Mouse (Mus musculus) liver, embryonic 13.5 days (tissue): ENCODE results near the gene Plcb4. TPM values are rescaled to one million over a fixed set of nuclear protein-coding genes. Genes with fewer than 3 reads are reported as not detected.
"Not testable (repeated sequence)": the region's sequence is repeated elsewhere in the genome, so short reads cannot be mapped to it uniquely, and the experiment has no call there.

Experiments used
- ATAC-seq: fragments of 200-750 bp; cut with Nextera tagmentation; 2 replicates; pipeline ENCODE4 v1.8.0; 2017; ENCODE audit warnings: low read depth, mild to moderate bottlenecking, moderate number of reproducible peaks, moderate library complexity
- DNase-seq: peaks from one replicate; pipeline ENCODE4 v3.0.0; 2022
- H3K27ac ChIP-seq: fragments of 300-500 bp; sonication (generic); 2 replicates; pipeline ENCODE4 v1.5.1; 2015; ENCODE audit warnings: moderate library complexity, mild to moderate bottlenecking, inconsistent platforms
- H3K27me3 ChIP-seq: fragments of 300-500 bp; sonication (generic); 2 replicates; pipeline ENCODE4 v1.6.1; 2015; ENCODE audit warnings: mild to moderate bottlenecking, inconsistent platforms
- H3K36me3 ChIP-seq: fragments of 300-500 bp; sonication (generic); 2 replicates; pipeline ENCODE4 v1.6.1; 2015; ENCODE audit warnings: mild to moderate bottlenecking, inconsistent platforms
- H3K4me1 ChIP-seq: fragments of 300-500 bp; sonication (generic); replicated peaks from 2 replicates; pipeline ENCODE4 v1.6.1; 2015; ENCODE audit warnings: inconsistent platforms
- H3K4me2 ChIP-seq: fragments of 300-500 bp; sonication (generic); 2 replicates; pipeline ENCODE4 v1.6.1; 2015; ENCODE audit warnings: inconsistent platforms, mild to moderate bottlenecking, moderate library complexity
- H3K4me3 ChIP-seq: fragments of 300-500 bp; sonication (generic); replicated peaks from 2 replicates; pipeline ENCODE4 v1.5.1; 2015; ENCODE audit warnings: mild to moderate bottlenecking, inconsistent platforms
- H3K9ac ChIP-seq: fragments of 300-500 bp; sonication (generic); 2 replicates; pipeline ENCODE4 v1.6.1; 2015; ENCODE audit warnings: mild to moderate bottlenecking, inconsistent platforms
- H3K9me3 ChIP-seq: fragments of 300-500 bp; sonication (generic); replicated peaks from 2 replicates; pipeline ENCODE4 v1.6.1; 2016; ENCODE audit warnings: inconsistent platforms
- WGBS: fragments of 180-500 bp; shearing (Covaris S2); methylation state at CpG from one replicate; pipeline ENCODE4 v1.1.7; 2015; ENCODE audit not compliant: insufficient replicate concordance; 5-methylcytosine and 5-hydroxymethylcytosine counted together
- polyA plus RNA-seq: library from polyadenylated mRNA; unstranded; fragments of >200 nt; fragmentation: Nextera tagmentation; extraction: Ambion mirVana; gene quantifications from 2 replicates; pipeline ENCODE4 v1.2.1, GENCODE M21; 2015

Gene Plcb4
- polyA plus RNA-seq, 1 experiment from 2014 or later, result 3.1 TPM

DNA sequence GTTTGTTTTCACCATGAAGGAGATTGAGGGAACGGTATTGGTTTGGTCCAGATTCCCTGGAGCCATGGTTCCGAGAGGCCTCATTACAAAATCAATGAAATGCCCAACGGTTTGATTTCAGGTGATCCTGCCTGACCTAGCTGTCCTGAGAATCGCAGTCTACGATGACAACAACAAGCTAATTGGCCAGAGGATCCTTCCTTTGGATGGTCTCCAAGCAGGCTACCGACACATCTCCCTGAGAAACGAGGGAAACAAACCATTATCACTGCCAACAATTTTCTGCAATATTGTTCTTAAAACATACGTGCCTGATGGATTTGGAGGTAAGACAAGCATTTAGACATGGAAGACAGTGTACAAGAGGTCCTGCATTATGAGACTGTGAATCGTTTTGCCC lies 317.2 kb downstream of the Plcb4 start:
- no peak for DNase-seq
- Histone ChIP-seq H3K9me3 (no peaks in the 10 kb centered on the region), H3K9ac (no peak overlapping the region), H3K27me3 (no peaks in the 10 kb centered on the region), H3K4me1 (0 out of 2 replicates have a peak, but pooled peaks cover 2% of the 10 kb centered on the region), H3K27ac (no peak overlapping the region), H3K36me3 (no peaks in the 10 kb centered on the region), H3K4me3 (no peak overlapping the region), H3K4me2 (no peak overlapping the region)
- ATAC-seq, result no peak
- WGBS, result 70% methylated on average over 9 of the region's 9 CpGs

DNA sequence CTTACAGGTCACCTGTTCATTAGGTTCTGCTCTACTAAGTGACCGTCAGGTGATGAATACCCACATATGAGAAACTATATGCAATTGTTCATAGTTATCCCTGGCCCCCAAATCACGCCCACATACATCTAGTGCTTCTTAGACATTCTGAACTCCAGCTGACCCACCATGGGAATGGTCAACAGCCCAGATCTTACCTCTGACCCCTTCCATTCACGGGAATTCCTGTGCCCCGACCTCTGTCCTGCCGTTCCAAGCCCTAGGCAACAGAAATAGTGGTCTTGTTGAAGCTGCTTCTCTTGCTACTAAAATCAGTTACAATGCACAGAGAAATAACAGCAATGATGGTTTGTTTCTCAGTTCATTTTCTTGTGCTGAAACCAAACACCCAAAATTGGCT lies 320.0 kb downstream of the Plcb4 start:
- Histone ChIP-seq H3K27me3 (no peaks in the 10 kb centered on the region), H3K9me3 (no peaks in the 10 kb centered on the region), H3K27ac (no peak overlapping the region), H3K4me2 (no peak overlapping the region), H3K9ac (no peak overlapping the region), H3K4me3 (no peak overlapping the region), H3K36me3 (no peaks in the 10 kb centered on the region), H3K4me1 (0 out of 2 replicates have a peak, but pooled peaks cover 2% of the 10 kb centered on the region)
- 62% methylated on average over 5 of the region's 5 CpGs for WGBS
- DNase-seq (no peak), ATAC-seq (no peak)

DNA sequence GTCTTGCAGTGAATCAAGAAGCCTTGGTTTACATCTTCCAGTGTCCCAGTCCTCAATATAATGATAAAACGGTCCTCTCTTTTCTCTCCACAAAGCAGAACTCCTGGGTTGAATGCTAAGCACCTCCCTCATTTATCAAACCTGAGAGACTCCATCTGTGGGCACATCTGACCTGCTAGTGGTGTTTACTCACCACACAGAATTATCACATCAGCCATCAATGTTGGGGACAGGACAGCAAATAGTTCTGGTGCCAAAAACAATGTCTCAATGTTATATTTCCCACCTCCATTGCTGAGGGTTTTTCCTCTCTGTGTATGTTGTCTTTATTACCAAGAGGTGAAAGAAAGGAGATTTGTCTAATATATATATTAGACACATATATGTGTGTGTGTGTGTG lies 321.6 kb downstream of the Plcb4 start:
- H3K9me3 ChIP-seq, result no peaks in the 10 kb centered on the region
- ATAC-seq (no peak), DNase-seq (no peak)
- H3K27me3 ChIP-seq, result no peaks in the 10 kb centered on the region
- 61% methylated on average over 1 of the region's 1 CpGs for WGBS
- H3K9ac ChIP-seq, result no peak overlapping the region
- no peaks in the 10 kb centered on the region for H3K36me3 ChIP-seq
- 0 out of 2 replicates have a peak, but pooled peaks cover 2% of the 10 kb centered on the region for H3K4me1 ChIP-seq
- H3K27ac ChIP-seq, result no peak overlapping the region
- no peak overlapping the region for H3K4me2 ChIP-seq
- H3K4me3 ChIP-seq, result no peak overlapping the region

DNA sequence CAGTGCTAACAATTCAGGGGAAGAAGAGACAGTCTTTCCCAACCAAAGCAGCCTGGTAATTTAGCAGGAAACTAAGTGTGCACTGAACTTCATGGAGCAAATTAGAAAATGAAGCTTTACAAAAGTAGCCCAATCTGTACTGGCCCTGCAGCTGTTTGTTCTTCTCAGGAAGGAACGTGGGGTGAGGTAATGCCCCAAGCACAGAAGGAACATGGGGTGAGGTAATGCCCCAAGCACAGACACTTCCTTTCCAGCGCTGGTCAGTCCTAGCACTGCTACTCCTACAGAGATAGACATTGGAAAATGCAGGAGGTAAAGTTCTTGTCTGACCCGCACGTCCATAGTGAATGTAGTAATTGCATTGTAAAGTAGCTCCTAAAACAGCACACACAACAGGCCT lies 325.2 kb downstream of the Plcb4 start:
- no peaks in the 10 kb centered on the region for H3K36me3 ChIP-seq
- H3K4me3 ChIP-seq, result no peak overlapping the region
- no peaks in the 10 kb centered on the region for H3K27me3 ChIP-seq
- DNase-seq (no peak), ATAC-seq (no peak)
- H3K9me3 ChIP-seq, result no peaks in the 10 kb centered on the region
- WGBS, result 55% methylated on average over 4 of the region's 4 CpGs
- no peak overlapping the region for H3K4me2 ChIP-seq
- H3K4me1 ChIP-seq, result no peaks in the 10 kb centered on the region
- no peak overlapping the region for H3K9ac ChIP-seq
- H3K27ac ChIP-seq, result no peak overlapping the region

DNA sequence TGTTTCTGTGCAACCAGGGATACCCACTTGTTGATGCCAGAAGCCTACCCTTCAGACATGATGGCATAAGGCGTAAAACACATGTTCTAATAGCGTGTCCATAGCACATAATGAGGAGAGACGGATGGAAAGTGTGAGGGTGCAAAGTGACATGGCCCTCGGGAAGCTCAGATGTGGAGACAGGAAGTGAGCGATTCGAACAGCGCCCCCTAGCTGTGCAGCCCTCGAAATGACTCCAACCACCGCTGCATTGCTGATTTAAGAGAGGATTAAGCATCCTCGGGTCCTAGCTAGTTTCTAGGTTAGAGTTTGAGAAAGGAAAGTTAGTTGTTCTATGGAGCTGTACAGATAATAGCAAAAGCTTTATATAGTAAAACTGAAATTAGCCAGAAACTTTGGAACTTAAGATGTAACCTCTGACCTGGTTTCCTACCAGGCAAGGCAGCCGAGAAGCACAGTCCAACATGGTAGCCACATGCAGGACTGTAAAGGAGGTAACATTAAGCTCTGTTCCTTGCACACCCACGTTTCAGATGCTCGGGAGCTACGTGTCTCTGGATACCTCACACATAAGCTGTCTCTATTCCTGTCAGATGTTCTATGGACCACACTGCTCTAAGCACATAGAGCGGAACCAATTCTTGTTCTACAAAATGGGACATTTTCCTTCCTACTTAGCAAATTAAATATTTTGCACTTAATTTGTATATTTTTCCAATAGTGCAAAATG lies 326.9 kb downstream of the Plcb4 start:
- H3K4me1 ChIP-seq, result no peaks in the 10 kb centered on the region
- no peaks in the 10 kb centered on the region for H3K36me3 ChIP-seq
- H3K9ac ChIP-seq, result no peak overlapping the region
- no peak overlapping the region for H3K27ac ChIP-seq
- DNase-seq (no peak), ATAC-seq (no peak)
- WGBS, result 69% methylated on average over 15 of the region's 15 CpGs
- H3K4me2 ChIP-seq, result no peak overlapping the region
- H3K27me3 ChIP-seq, result no peaks in the 10 kb centered on the region
- no peaks in the 10 kb centered on the region for H3K9me3 ChIP-seq
- no peak overlapping the region for H3K4me3 ChIP-seq

DNA sequence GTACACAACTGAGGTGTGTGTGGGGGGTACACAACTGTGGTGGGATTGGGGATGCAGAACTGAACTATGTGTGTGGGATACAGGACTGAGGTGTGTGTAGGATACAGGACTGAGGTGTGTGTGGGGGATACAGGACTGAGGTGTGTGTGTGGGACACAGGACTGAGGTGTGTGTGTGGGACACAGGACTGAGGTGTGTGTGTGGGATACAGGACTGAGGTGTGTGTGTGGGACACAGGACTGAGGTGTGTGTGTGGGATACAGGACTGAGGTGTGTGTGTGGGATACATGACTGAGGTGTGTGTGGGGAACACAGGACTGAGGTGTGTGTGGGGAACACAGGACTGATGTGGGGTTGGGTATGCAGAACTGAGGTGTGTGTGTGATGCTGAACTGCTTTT lies 329.7 kb downstream of the Plcb4 start:
- not testable (repeated sequence) for H3K4me3 ChIP-seq, H3K9me3 ChIP-seq, H3K27ac ChIP-seq, H3K9ac ChIP-seq, H3K4me1 ChIP-seq, H3K27me3 ChIP-seq, ATAC-seq, H3K4me2 ChIP-seq, H3K36me3 ChIP-seq, DNase-seq

DNA sequence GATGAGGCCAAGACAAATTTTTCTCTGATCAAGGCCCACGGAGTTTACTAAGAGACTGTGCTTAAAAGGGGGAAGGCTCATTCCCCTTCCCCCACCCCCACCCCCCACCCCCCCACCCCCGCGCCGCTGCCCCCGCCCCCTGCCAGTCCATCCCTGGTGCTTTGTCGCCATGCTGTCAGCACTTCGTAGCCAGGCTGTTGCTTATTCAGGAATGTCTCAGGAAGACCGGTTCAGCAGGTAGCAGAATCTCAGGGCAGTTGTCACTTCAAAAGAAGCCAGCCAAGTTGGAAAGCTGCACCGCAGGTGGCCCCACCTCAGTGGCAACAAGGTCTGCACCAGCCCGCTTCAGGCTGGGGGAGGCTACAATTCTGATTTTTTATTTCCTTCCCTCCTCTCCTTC lies 331.9 kb downstream of the Plcb4 start:
- H3K9me3 ChIP-seq, DNase-seq, H3K27me3 ChIP-seq, H3K4me2 ChIP-seq, H3K4me1 ChIP-seq, H3K9ac ChIP-seq, ATAC-seq, H3K4me3 ChIP-seq, H3K27ac ChIP-seq, H3K36me3 ChIP-seq: not testable (repeated sequence)
- WGBS, result 66% methylated on average over 6 of the region's 10 CpGs

DNA sequence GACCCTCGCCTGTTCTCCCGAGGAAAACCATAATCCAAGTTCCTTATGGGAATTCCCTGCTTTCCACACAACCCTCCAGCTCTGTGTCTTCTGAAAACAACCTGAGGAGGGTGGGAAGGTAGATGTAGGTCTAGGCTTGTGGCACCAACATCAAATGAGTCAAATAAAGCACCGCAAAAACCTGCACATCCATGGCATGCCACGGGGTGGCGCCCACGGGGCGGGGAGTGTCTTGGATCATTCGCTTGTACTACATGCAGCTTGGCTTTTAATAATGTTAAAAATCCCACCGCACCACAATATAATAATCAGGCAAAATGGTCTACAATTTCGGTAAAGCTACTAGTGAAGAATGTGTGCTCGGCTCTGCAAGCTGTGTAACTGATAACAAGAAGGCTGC lies 334.5 kb downstream of the Plcb4 start:
- no peak overlapping the region for H3K9ac ChIP-seq
- H3K4me3 ChIP-seq, result no peak overlapping the region
- H3K9me3 ChIP-seq, result no peaks in the 10 kb centered on the region
- no peaks in the 10 kb centered on the region for H3K4me1 ChIP-seq
- DNase-seq (no peak), ATAC-seq (no peak)
- H3K4me2 ChIP-seq, result no peak overlapping the region
- no peaks in the 10 kb centered on the region for H3K36me3 ChIP-seq
- no peak overlapping the region for H3K27ac ChIP-seq
- 59% methylated on average over 11 of the region's 11 CpGs for WGBS
- no peaks in the 10 kb centered on the region for H3K27me3 ChIP-seq

DNA sequence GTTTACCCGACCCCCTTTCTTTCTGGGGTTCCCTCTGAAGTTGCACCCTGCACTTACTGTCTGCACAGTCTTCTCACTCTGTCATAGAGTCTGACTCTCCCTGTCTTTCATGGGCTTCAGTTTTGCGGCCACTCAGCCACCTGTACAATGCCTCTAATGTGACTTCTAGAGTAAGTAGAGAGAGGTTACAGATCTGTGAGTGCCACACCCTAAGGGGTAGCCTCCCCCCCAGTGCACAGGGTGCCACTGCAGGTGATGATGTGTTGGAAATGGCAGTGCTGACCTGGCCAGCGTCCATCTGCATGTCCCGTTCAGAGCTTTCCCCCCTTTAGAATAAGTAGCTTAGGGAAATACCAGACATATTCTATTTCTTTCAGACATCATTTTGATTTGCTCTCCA lies 336.4 kb downstream of the Plcb4 start:
- H3K9me3 ChIP-seq, result no peaks in the 10 kb centered on the region
- DNase-seq, result no peak
- WGBS, result 67% methylated on average over 4 of the region's 4 CpGs

DNA sequence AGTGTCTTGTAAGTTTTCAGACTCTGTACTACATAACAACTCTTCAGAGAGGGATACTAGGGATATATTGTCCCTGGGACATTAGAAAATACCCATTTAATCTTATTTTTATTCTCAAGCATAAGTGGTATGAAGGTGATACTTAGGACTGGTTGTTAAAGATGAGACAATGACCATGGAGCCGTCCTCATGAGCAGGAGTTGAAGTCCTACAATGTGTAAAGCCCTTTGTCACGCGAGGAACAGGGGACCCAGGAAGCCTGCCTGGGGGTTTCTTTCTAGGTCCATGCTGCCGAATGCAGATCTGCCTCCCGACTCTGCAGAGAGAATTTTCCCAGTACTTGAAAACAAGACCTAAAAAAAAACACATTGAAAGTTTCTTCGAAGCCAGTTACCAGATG lies 338.1 kb downstream of the Plcb4 start:
- Histone ChIP-seq H3K4me2 (no peak overlapping the region), H3K4me1 (no peaks in the 10 kb centered on the region), H3K27ac (no peak overlapping the region), H3K9me3 (no peaks in the 10 kb centered on the region), H3K36me3 (no peaks in the 10 kb centered on the region), H3K27me3 (no peaks in the 10 kb centered on the region), H3K9ac (no peak overlapping the region), H3K4me3 (no peak overlapping the region)
- DNase-seq (no peak), ATAC-seq (no peak)
- WGBS, result 67% methylated on average over 6 of the region's 6 CpGs

More for the DNA sequence above, 336.4 kb downstream of the Plcb4 start:
- no peaks in the 10 kb centered on the region for H3K36me3 ChIP-seq
- no peaks in the 10 kb centered on the region for H3K27me3 ChIP-seq
- no peak overlapping the region for H3K4me2 ChIP-seq
- no peak overlapping the region for H3K4me3 ChIP-seq
- H3K4me1 ChIP-seq, result no peaks in the 10 kb centered on the region
- no peak for ATAC-seq
- H3K9ac ChIP-seq, result no peak overlapping the region
- H3K27ac ChIP-seq, result no peak overlapping the region

DNA sequence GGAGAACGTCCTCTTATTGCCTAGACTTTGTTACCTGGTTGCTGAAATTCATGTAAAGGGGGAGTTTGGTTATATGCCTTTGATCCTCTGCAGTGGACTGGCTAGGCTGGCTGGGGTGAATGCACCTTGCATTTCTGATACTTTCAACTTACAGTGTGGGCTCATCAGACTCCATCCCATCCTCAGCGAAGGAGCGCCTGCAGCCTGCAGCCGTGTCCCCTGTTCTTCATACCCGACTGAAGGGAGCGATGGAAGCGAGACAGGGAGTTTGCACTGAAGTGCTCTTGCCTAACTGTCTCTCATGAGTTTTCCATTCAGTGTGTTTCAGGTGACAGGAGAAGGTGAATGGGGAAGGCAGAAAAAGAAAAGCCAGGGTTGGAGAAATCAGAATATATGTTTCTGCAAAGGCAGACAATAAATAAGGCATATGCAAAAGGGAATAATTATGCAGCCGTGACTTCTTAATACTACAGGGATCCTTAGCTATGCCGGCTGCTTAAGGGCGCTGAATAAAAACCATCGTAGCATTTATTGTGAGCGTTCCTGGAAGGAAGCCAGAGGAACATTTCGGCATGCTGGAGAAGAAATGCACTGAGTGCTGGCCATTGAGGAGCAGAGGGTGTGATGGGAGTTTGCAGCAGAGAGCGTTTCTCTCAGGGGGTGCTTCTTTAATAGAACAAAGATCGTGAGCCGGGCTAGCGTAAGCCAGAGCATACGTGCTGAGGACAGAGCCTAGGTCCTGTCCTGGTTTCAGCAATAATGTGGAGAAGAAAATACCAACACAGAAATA lies 338.7 kb downstream of the Plcb4 start:
- Histone ChIP-seq H3K9me3 (no peaks in the 10 kb centered on the region), H3K4me1 (no peaks in the 10 kb centered on the region), H3K9ac (no peak overlapping the region), H3K4me2 (no peak overlapping the region), H3K27ac (no peak overlapping the region), H3K36me3 (no peaks in the 10 kb centered on the region), H3K27me3 (no peaks in the 10 kb centered on the region), H3K4me3 (no peak overlapping the region)
- no peak for DNase-seq
- no peak for ATAC-seq
- 80% methylated on average over 18 of the region's 18 CpGs for WGBS

DNA sequence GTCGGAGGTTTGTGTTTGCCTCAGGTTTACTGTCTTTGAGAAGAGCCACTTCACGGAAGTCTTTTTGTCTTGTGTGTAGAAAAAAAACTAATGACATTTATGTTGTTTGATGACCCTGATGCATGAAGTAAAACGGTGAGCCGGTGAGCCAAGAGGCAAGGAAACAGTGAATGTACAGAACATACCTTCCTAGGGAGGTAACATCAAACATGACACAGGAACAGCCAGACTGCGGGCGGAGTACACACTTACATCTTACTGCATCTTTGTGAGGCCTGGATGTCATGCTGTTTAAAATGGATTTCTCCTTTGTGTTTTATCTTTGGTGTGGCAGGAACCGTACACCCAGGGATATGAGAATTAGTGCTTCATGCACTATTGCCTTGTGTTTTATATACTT lies 340.1 kb downstream of the Plcb4 start:
- H3K36me3 ChIP-seq, result no peaks in the 10 kb centered on the region
- H3K9me3 ChIP-seq, result no peaks in the 10 kb centered on the region
- no peak overlapping the region for H3K4me2 ChIP-seq
- WGBS, result 82% methylated on average over 7 of the region's 7 CpGs
- no peak overlapping the region for H3K9ac ChIP-seq
- H3K4me3 ChIP-seq, result no peak overlapping the region
- no peak for DNase-seq
- no peak overlapping the region for H3K27ac ChIP-seq
- ATAC-seq, result no peak
- H3K4me1 ChIP-seq, result no peaks in the 10 kb centered on the region
- H3K27me3 ChIP-seq, result no peaks in the 10 kb centered on the region
